Mouse (Mus musculus) B cell, adult 67 days (primary cell): ENCODE measurements around the gene Trp53bp2. TPM values are rescaled to one million over a fixed set of nuclear protein-coding genes. Genes with fewer than 3 reads are reported as not detected.

Experiments
- total RNA-seq, 2 experiments: library from RNA; stranded (reverse); gene quantifications; 4 replicates each; pipeline ENCODE4 v1.2.4; 2023

Gene Trp53bp2
- 10 to 100 TPM; 19.6 to 23.1 TPM for total RNA-seq

DNA sequence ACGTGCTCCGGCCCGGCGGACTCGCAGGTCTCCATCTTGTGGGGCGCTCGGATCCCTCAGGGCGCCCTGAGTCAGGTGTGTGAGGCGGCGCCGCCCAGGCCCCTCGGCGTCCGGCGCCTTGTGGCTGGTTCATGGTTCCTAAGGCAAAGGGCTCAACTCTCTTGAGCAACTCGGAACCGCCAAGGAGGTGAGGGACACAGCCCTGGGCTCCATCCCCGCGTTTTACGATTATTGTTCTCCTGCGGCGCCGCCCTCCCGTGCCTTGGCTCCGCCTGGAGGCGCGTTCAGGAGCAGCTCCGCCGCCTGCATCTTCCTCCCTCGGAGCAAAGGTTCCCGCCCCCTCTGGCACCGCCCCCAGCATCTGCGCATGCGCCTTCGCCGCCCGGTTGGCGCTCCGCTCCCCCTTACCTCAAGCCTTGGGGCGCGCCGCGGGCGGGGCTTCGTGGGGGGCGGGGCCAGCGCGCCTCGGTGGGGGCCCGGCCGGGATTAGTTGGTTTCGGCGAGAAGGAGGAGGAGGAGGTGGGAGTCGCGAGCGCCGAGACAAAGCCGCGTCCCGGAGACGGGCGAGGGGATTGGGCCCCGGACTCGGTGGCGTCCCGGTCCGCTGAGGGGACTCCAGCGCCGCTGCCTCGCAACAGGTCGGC is at the start of gene Trp53bp2:
Trp53bp2 (plus strand) TSS at position 489 of the 644 bp plus-strand sequence.

Other genes with a start within 250 kb of the Trp53bp2 start
- not detected for gene Vmn1r1, start 244.7 kb upstream of the Trp53bp2 start, total RNA-seq
- 10 to 100 TPM; 58.7 to 60.4 TPM for gene Degs1, start 126.4 kb upstream of the Trp53bp2 start, total RNA-seq
- gene Fbxo28, start 67.5 kb upstream of the Trp53bp2 start, total RNA-seq = 10 to 100 TPM; 28.5 to 28.8 TPM
- gene Capn2, start 108.4 kb downstream of the Trp53bp2 start, total RNA-seq = 10 to 100 TPM; 29.4 to 30.0 TPM
- not detected for gene Capn8, start 155.8 kb downstream of the Trp53bp2 start, total RNA-seq